Mouse (Mus musculus) hindbrain, embryonic 10.5 days (tissue): Measurements from ENCODE around the gene Arpc5. TPM values are rescaled to one million over a fixed set of nuclear protein-coding genes. Genes with fewer than 3 reads are reported as not detected.
A peak's percentile ranks its signal among the peaks of the same experiment; 100 is the strongest.

Source experiments
- DNase-seq: peaks from one replicate; pipeline ENCODE4 v3.0.0-alpha.2; 2017; ENCODE audit warnings: low spot score
- H3K27ac ChIP-seq: fragments of 300-500 bp; sonication (generic); 2 replicates; pipeline ENCODE4 v1.5.1; 2016; ENCODE audit warnings: mild to moderate bottlenecking, moderate library complexity
- H3K27me3 ChIP-seq: fragments of 300-500 bp; sonication (generic); 2 replicates; pipeline ENCODE4 v1.6.1; 2016; ENCODE audit warnings: mild to moderate bottlenecking; ENCODE audit not compliant: poor library complexity, insufficient read depth, severe bottlenecking
- H3K36me3 ChIP-seq: fragments of 300-500 bp; sonication (generic); 2 replicates; pipeline ENCODE4 v1.6.1; 2016; ENCODE audit warnings: mild to moderate bottlenecking, moderate library complexity
- H3K4me1 ChIP-seq: fragments of 300-500 bp; sonication (generic); replicated peaks from 2 replicates; pipeline ENCODE4 v1.6.1; 2016; ENCODE audit warnings: mild to moderate bottlenecking
- H3K4me3 ChIP-seq: fragments of 300-500 bp; sonication (generic); 2 replicates; pipeline ENCODE4 v1.5.1; 2016; ENCODE audit warnings: mild to moderate bottlenecking, moderate library complexity
- H3K9me3 ChIP-seq: fragments of 300-500 bp; sonication (generic); 2 replicates; pipeline ENCODE4 v1.6.1; 2016; ENCODE audit warnings: mild to moderate bottlenecking, moderate library complexity
- WGBS: fragments of 180-500 bp; shearing (Covaris S2); methylation state at CpG from one replicate; pipeline ENCODE4 v1.1.7; 2016; 5-methylcytosine and 5-hydroxymethylcytosine counted together
- polyA plus RNA-seq: library from polyadenylated mRNA; unstranded; fragments of >200 nt; fragmentation: Nextera tagmentation; extraction: Ambion mirVana; gene quantifications from 2 replicates; pipeline ENCODE4 v1.2.1, GENCODE M21; 2016

The Arpc5 gene
- polyA plus RNA-seq: 231 and 256 TPM in 2 replicates

DNA sequence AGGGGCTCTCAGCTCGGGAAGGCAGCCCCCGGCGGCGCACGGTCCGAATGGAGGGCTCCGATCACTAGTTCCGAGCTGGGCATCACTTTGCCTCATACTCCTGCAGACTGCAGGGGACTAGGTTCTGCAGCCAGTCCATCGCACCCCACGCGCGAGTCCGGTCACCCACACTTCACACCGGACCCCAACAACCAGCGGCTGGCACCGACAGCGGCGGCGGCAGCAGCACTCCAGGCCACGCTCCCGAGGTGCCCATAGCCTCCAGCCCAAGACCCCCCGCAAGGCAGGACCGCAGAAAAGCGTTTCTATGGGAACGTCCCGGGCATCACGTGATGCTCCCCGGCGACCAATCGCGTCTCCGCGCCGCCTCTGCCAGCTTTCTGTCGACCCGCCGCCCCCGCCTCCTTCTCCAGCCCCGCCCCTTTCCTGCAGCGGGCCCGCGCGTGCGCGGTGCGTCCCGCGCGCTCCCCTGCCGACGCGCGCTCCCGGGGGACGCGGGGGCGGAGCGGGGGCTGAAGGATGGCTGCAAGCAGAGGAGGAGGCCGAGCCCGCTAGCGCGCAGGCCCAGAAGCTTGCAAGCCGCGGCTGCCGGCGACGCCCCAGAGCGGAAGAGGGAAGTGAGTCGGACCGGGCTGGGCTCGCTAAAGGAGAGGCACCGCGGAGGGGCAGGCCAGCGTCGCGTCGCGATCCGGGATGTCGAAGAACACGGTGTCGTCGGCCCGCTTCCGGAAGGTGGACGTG is at the start of gene Arpc5, which contains the start of gene Rgl1:
Gene Arpc5 (plus strand): TSS at position 511 of the 741 bp plus-strand sequence.
Gene Rgl1 (minus strand): TSS at position 320 of the 741 bp plus-strand sequence.
- H3K9me3 ChIP-seq: no peaks in the 10 kb centered on the region
- H3K27me3 ChIP-seq: peaks cover 20% of the 10 kb centered on the region
- H3K27ac ChIP-seq: peak within 1 kb of the TSS; percentile 92
- H3K4me1 ChIP-seq: peaks cover 8% of the 10 kb centered on the region
- peaks cover 21% of the 10 kb centered on the region for H3K36me3 ChIP-seq
- peak; percentile 97 for DNase-seq
- WGBS: under 1% methylated on average over 84 of the region's 86 CpGs
- peak within 1 kb of the TSS; percentile 91 for H3K4me3 ChIP-seq

GRCm38 (mm10) chr1:152717329-152717728 is 49.0 kb upstream of the Arpc5 start:
- WGBS: 87% methylated on average over 1 of the region's 1 CpGs
- Histone ChIP-seq H3K27me3 (no peaks in the 10 kb centered on the region), H3K27ac (no peak overlapping the region), H3K4me3 (no peak overlapping the region), H3K36me3 (no peaks in the 10 kb centered on the region), H3K9me3 (no peaks in the 10 kb centered on the region), H3K4me1 (peaks cover 10% of the 10 kb centered on the region)
- DNase-seq: no peak

DNA sequence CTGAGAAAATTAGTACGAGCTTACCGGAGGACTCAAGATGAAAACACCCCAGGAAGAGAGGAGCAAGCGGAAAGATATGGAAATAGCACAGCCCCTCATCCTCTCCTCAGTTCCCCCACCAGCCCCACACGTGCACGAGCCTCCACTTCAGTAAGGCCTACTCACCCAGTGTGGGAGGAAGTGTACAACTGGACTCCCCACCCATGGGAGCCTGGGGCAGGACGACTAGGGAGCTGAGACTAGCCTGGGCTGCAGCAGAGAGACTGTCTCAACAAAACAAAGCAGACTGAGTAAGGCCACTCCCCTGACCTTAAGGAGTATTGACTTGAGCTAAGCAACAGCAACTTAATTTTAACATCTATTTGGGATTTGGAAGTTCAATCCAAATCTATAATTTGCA is 48.1 kb upstream of the Arpc5 start:
- Histone ChIP-seq H3K27ac (no peak overlapping the region), H3K9me3 (no peaks in the 10 kb centered on the region), H3K4me1 (peaks cover 10% of the 10 kb centered on the region), H3K36me3 (no peaks in the 10 kb centered on the region), H3K4me3 (no peak overlapping the region), H3K27me3 (no peaks in the 10 kb centered on the region)
- 71% methylated on average over 6 of the region's 6 CpGs for WGBS
- DNase-seq: no peak

DNA sequence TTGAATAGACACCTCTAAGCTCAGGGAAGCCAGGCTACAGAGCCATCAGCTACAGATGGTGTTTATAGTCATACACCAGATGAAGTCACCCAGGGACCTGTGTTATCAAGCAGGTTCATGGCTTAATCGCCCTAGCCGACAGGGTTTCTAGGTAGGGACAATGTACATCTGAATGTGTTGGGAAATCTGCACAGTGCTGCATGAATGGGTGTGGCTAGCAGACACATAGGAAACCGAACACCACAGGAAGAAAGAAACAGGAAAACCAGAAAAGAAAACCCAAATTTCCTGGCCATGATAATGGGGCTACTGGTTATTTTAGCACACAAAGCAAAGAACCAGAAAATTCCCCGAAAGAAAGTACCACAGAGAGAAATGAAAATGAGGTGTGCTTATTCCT is 45.4 kb upstream of the Arpc5 start:
- 87% methylated on average over 4 of the region's 4 CpGs for WGBS
- Histone ChIP-seq H3K36me3 (no peaks in the 10 kb centered on the region), H3K27me3 (no peaks in the 10 kb centered on the region), H3K4me3 (no peak overlapping the region), H3K27ac (no peak overlapping the region), H3K9me3 (no peaks in the 10 kb centered on the region), H3K4me1 (peaks cover 7% of the 10 kb centered on the region)
- DNase-seq: no peak

DNA sequence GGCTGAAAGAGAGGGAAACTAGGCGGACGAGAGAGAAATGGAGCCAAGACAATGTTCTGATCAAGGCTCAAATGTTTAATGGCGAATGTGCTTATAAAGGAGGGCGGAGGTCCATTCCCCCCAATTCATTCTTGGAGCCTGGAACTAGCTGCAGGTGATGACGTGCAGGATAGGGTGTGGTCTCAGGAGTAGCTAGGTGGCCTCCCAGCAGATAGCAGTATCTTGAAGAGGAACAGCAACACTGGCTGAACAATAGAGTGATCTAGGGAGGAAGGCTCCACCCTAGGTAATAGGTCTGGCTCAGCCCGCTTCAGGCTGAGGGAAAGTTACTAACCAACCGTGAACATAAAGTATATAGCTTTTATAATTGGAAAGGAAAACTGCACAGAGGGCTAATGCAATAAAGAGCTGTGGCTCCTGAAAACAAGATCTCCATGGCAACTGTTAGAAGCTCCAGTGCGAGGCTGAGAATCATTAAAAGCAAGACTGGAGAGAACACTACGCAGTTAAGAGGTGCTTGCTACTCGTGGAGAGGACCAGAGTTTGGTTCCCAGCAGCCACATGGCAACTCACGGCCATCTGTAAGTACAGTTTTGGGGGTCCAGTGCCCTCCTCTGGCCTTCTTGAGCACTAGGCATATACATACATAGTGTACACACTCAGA is 44.7 kb upstream of the Arpc5 start:
- Histone ChIP-seq H3K27me3 (no peaks in the 10 kb centered on the region), H3K4me3 (no peak overlapping the region)
- 90% methylated on average over 11 of the region's 11 CpGs for WGBS

DNA sequence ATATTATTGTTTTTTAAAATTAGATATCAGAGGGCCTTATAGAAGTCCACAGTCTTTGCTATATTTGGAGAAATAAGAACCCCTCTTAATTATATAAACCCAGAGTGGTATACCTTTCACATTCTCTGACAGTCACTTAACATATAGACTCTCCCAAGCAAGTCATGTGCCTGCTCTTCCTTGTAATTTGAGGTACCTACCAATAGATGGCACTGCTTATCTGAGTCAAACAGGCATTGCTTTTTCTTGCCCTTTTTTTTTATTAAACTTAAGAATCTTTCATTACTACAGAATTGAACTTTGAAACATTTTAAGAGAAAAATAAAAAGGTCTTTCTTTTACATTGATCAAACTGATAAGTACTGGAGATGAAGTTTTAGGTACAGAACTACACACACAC is 42.1 kb upstream of the Arpc5 start:
- Histone ChIP-seq H3K4me1 (no peaks in the 10 kb centered on the region), H3K4me3 (no peak overlapping the region), H3K27me3 (no peaks in the 10 kb centered on the region), H3K36me3 (no peaks in the 10 kb centered on the region), H3K27ac (no peak overlapping the region), H3K9me3 (no peaks in the 10 kb centered on the region)
- no peak for DNase-seq

More for the DNA sequence above, 44.7 kb upstream of the Arpc5 start:
- Histone ChIP-seq H3K27ac (no peak overlapping the region), H3K9me3 (no peaks in the 10 kb centered on the region), H3K4me1 (peaks cover 7% of the 10 kb centered on the region), H3K36me3 (no peaks in the 10 kb centered on the region)
- no peak for DNase-seq

GRCm38 (mm10) chr1:152726095-152726494 is 40.2 kb upstream of the Arpc5 start:
- Histone ChIP-seq H3K9me3 (no peaks in the 10 kb centered on the region), H3K4me1 (no peaks in the 10 kb centered on the region), H3K36me3 (no peaks in the 10 kb centered on the region), H3K27ac (no peak overlapping the region), H3K27me3 (no peaks in the 10 kb centered on the region), H3K4me3 (no peak overlapping the region)
- no peak for DNase-seq
- 80% methylated on average over 3 of the region's 3 CpGs for WGBS

GRCm38 (mm10) chr1:152727604-152728236 is 38.6 kb upstream of the Arpc5 start:
- H3K27ac ChIP-seq: no peak overlapping the region
- 76% methylated on average over 5 of the region's 5 CpGs for WGBS
- no peaks in the 10 kb centered on the region for H3K9me3 ChIP-seq
- H3K4me1 ChIP-seq: no peaks in the 10 kb centered on the region
- H3K27me3 ChIP-seq: no peaks in the 10 kb centered on the region
- no peaks in the 10 kb centered on the region for H3K36me3 ChIP-seq
- DNase-seq: no peak
- H3K4me3 ChIP-seq: no peak overlapping the region

DNA sequence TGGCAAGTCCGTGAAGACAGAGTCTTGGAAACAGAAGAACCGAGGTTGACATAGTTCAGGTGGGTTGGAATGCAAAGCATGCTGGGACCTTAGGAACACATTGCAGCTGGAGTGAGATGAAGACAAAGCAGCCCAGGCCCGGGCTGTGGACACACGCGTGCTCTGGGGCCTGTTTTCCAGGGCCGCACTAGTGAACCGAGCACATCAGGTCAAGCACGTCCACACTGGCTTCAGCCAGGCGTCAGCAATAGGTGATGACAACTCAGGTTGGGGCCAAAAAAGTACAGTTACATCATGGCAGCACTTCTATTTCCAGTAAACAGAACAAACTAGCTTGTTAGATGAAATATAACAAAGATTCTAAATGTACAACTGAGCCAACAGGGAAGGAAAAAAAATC is 27.5 kb upstream of the Arpc5 start:
- Histone ChIP-seq H3K36me3 (no peaks in the 10 kb centered on the region), H3K27ac (no peak overlapping the region)
- 89% methylated on average over 9 of the region's 9 CpGs for WGBS

DNA sequence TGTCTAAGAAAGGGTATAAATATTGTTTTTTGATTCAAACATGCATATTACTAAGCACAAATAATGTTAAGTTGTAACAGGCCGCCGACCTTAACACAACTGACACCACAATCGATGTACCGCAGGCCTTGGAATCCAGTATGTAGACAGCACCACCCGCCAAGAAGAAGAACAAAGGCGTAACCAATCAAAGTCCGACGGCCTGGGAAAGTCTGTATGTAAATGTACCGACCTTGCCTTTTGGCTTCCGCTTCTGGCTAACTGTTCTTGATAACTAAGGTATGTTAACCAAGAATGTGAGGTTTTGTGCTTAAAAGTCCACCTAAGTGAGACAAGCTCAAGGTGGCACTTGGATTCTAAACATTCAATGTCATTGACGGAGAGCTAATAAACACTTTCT is 27.0 kb upstream of the Arpc5 start:
- WGBS: 83% methylated on average over 11 of the region's 11 CpGs
- Histone ChIP-seq H3K4me1 (peaks cover 7% of the 10 kb centered on the region; the same call in 1 of the 2 replicates), H3K27ac (no peak overlapping the region)

More for the DNA sequence above, 27.5 kb upstream of the Arpc5 start:
- no peaks in the 10 kb centered on the region for H3K9me3 ChIP-seq
- H3K27me3 ChIP-seq: no peaks in the 10 kb centered on the region
- H3K4me1 ChIP-seq: peaks cover 7% of the 10 kb centered on the region; the same call in 1 of the 2 replicates
- no peak overlapping the region for H3K4me3 ChIP-seq
- no peak for DNase-seq

GRCm38 (mm10) chr1:152743095-152743826 is 23.1 kb upstream of the Arpc5 start:
- Histone ChIP-seq H3K4me1 (peaks cover 3% of the 10 kb centered on the region; the same call in 1 of the 2 replicates), H3K27ac (no peak overlapping the region), H3K9me3 (no peaks in the 10 kb centered on the region), H3K36me3 (no peaks in the 10 kb centered on the region), H3K4me3 (no peak overlapping the region), H3K27me3 (no peaks in the 10 kb centered on the region)
- WGBS: 72% methylated on average over 15 of the region's 15 CpGs
- DNase-seq: no peak

More for the DNA sequence above, 27.0 kb upstream of the Arpc5 start:
- Histone ChIP-seq H3K4me3 (no peak overlapping the region), H3K36me3 (no peaks in the 10 kb centered on the region), H3K27me3 (no peaks in the 10 kb centered on the region), H3K9me3 (no peaks in the 10 kb centered on the region)
- no peak for DNase-seq

DNA sequence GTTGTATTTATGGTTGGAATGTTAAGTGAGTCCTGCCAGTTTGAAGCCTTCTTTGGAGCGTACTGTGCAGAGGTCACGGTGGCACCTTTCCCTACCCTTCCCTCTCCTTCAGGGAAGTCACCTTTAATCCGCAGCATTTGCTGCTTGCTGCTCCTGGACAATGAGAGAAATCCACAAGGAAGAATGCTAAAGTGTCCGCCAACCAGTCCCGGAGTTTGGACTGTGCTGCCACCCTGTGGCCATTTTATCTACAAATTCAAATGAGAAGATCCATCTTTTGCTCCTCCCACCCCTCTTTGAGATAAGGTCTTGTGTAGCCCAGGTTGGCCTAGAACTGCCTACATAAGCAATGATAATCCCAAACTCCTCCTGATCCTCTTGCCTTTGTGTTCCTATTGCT is 19.9 kb upstream of the Arpc5 start:
- Histone ChIP-seq H3K27me3 (no peaks in the 10 kb centered on the region), H3K27ac (no peak overlapping the region), H3K36me3 (no peaks in the 10 kb centered on the region), H3K4me1 (0 out of 2 replicates have a peak, but pooled peaks cover 9% of the 10 kb centered on the region), H3K4me3 (no peak overlapping the region), H3K9me3 (no peaks in the 10 kb centered on the region)
- whole genome bisulfite sequencing: 6% methylated on average over 5 of the region's 5 CpGs
- DNase-seq: peak; percentile 77
